Mouse (Mus musculus) forebrain, embryonic 12.5 days (tissue): Measurements from ENCODE around the gene Gm20388. TPM values are rescaled to one million over a fixed set of nuclear protein-coding genes. Genes with fewer than 3 reads are reported as not detected.

Experiments
- ATAC-seq: fragments of 200-750 bp; cut with Nextera tagmentation; 2 replicates; pipeline ENCODE4 v1.8.0; 2017; ENCODE audit warnings: moderate TSS enrichment; ENCODE audit not compliant: low FRiP score
- H3K27ac ChIP-seq: fragments of 300-500 bp; sonication (generic); 2 replicates; pipeline ENCODE4 v1.5.1; 2016; ENCODE audit warnings: mild to moderate bottlenecking
- H3K27me3 ChIP-seq: fragments of 300-500 bp; sonication (generic); 2 replicates; pipeline ENCODE4 v1.6.1; 2016; ENCODE audit warnings: mild to moderate bottlenecking
- H3K36me3 ChIP-seq: fragments of 300-500 bp; sonication (generic); replicated peaks from 2 replicates; pipeline ENCODE4 v1.6.1; 2016; ENCODE audit warnings: mild to moderate bottlenecking
- H3K4me1 ChIP-seq: fragments of 300-500 bp; sonication (generic); 2 replicates; pipeline ENCODE4 v1.6.1; 2016
- H3K4me2 ChIP-seq: fragments of 300-500 bp; sonication (generic); 2 replicates; pipeline ENCODE4 v1.6.1; 2016; ENCODE audit warnings: mild to moderate bottlenecking, moderate library complexity
- H3K4me3 ChIP-seq: fragments of 300-500 bp; sonication (generic); replicated peaks from 2 replicates; pipeline ENCODE4 v1.5.1; 2016; ENCODE audit warnings: mild to moderate bottlenecking
- H3K9ac ChIP-seq: fragments of 300-500 bp; sonication (generic); 2 replicates; pipeline ENCODE4 v1.6.1; 2016; ENCODE audit warnings: mild to moderate bottlenecking
- H3K9me3 ChIP-seq: fragments of 300-500 bp; sonication (generic); 2 replicates; pipeline ENCODE4 v1.6.1; 2016
- WGBS: fragments of 180-500 bp; shearing (Covaris S2); methylation state at CpG from one replicate; pipeline ENCODE4 v1.1.7; 2016; 5-methylcytosine and 5-hydroxymethylcytosine counted together
- polyA plus RNA-seq: library from polyadenylated mRNA; unstranded; fragments of >200 nt; fragmentation: Nextera tagmentation; extraction: Ambion mirVana; gene quantifications from 2 replicates; pipeline ENCODE4 v1.2.1, GENCODE M21; 2016

Gm20388 gene
- polyA plus RNA-seq, 1 experiment from 2014 or later = not detected

GRCm38 (mm10) chr8:122635878-122636802, 2725.5 kb downstream of the Gm20388 start:
- ATAC-seq = no peak
- Histone ChIP-seq H3K36me3 (peaks cover 31% of the 10 kb centered on the region), H3K4me1 (peaks cover 18% of the 10 kb centered on the region), H3K27me3 (peaks cover 10% of the 10 kb centered on the region; the same call in 1 of the 2 replicates), H3K4me3 (no peak overlapping the region), H3K9ac (no peak overlapping the region), H3K4me2 (no peak overlapping the region), H3K27ac (no peak overlapping the region), H3K9me3 (no peaks in the 10 kb centered on the region)
- 80% methylated on average over 14 of the region's 14 CpGs for WGBS

GRCm38 (mm10) chr8:122636803-122637175, 2726.1 kb downstream of the Gm20388 start:
- peaks cover 18% of the 10 kb centered on the region for H3K4me1 ChIP-seq
- no peak overlapping the region for H3K4me2 ChIP-seq
- H3K27ac ChIP-seq = no peak overlapping the region
- H3K4me3 ChIP-seq = no peak overlapping the region
- ATAC-seq = no peak
- no peak overlapping the region for H3K9ac ChIP-seq
- no peaks in the 10 kb centered on the region for H3K9me3 ChIP-seq
- WGBS = 79% methylated on average over 9 of the region's 9 CpGs
- H3K36me3 ChIP-seq = peaks cover 31% of the 10 kb centered on the region
- peaks cover 10% of the 10 kb centered on the region; the same call in 1 of the 2 replicates for H3K27me3 ChIP-seq

- Histone ChIP-seq H3K4me2 (no peak overlapping the region), H3K36me3 (peaks cover 31% of the 10 kb centered on the region), H3K9ac (no peak overlapping the region), H3K27me3 (peaks cover 13% of the 10 kb centered on the region; the same call in 1 of the 2 replicates), H3K4me1 (peaks cover 18% of the 10 kb centered on the region), H3K9me3 (no peaks in the 10 kb centered on the region), H3K27ac (no peak overlapping the region), H3K4me3 (no peak overlapping the region)
- ATAC-seq = no peak
- WGBS = 89% methylated on average over 9 of the region's 9 CpGs
Measured at GRCm38 (mm10) chr8:122637230-122637629, 2726.6 kb downstream of the Gm20388 start.

- WGBS = 86% methylated on average over 16 of the region's 16 CpGs
- no peak overlapping the region for H3K4me3 ChIP-seq
- H3K27ac ChIP-seq = no peak overlapping the region
- H3K9ac ChIP-seq = no peak overlapping the region
- peaks cover 26% of the 10 kb centered on the region for H3K36me3 ChIP-seq
- no peaks in the 10 kb centered on the region for H3K9me3 ChIP-seq
- H3K27me3 ChIP-seq = peaks cover 9% of the 10 kb centered on the region; the same call in 1 of the 2 replicates
- H3K4me1 ChIP-seq = peaks cover 18% of the 10 kb centered on the region
- ATAC-seq = no peak
- H3K4me2 ChIP-seq = no peak overlapping the region
Measured at GRCm38 (mm10) chr8:122638601-122639000, 2728.0 kb downstream of the Gm20388 start.

GRCm38 (mm10) chr8:122639521-122640248, 2729.0 kb downstream of the Gm20388 start:
- peak overlapping the region; percentile 25; the same call in 1 of the 2 replicates for H3K27ac ChIP-seq
- H3K9me3 ChIP-seq = no peaks in the 10 kb centered on the region
- 56% methylated on average over 16 of the region's 16 CpGs for WGBS
- peaks cover 18% of the 10 kb centered on the region for H3K36me3 ChIP-seq
- peak; percentile 43; the same call in 1 of the 2 replicates for ATAC-seq
- peaks cover 9% of the 10 kb centered on the region; the same call in 1 of the 2 replicates for H3K27me3 ChIP-seq
- H3K9ac ChIP-seq = no peak overlapping the region
- no peak overlapping the region for H3K4me3 ChIP-seq
- no peak overlapping the region for H3K4me2 ChIP-seq
- peaks cover 18% of the 10 kb centered on the region for H3K4me1 ChIP-seq

- no peak overlapping the region for H3K4me2 ChIP-seq
- 90% methylated on average over 4 of the region's 4 CpGs for WGBS
- no peak for ATAC-seq
- no peak overlapping the region for H3K9ac ChIP-seq
- H3K4me1 ChIP-seq = peaks cover 18% of the 10 kb centered on the region
- no peak overlapping the region for H3K27ac ChIP-seq
- peaks cover 9% of the 10 kb centered on the region; the same call in 1 of the 2 replicates for H3K27me3 ChIP-seq
- no peaks in the 10 kb centered on the region for H3K9me3 ChIP-seq
- no peak overlapping the region for H3K4me3 ChIP-seq
- peaks cover 9% of the 10 kb centered on the region for H3K36me3 ChIP-seq
Measured at GRCm38 (mm10) chr8:122640825-122641224, 2730.2 kb downstream of the Gm20388 start.

- WGBS = 92% methylated on average over 15 of the region's 15 CpGs
- Histone ChIP-seq H3K4me1 (peaks cover 18% of the 10 kb centered on the region), H3K4me3 (no peak overlapping the region), H3K4me2 (no peak overlapping the region), H3K27me3 (peaks cover 12% of the 10 kb centered on the region; the same call in 1 of the 2 replicates), H3K9me3 (no peaks in the 10 kb centered on the region), H3K27ac (no peak overlapping the region), H3K36me3 (peaks cover 9% of the 10 kb centered on the region), H3K9ac (no peak overlapping the region)
- no peak for ATAC-seq
Measured at GRCm38 (mm10) chr8:122641406-122641805, 2730.8 kb downstream of the Gm20388 start.

GRCm38 (mm10) chr8:122642071-122642470, 2731.4 kb downstream of the Gm20388 start:
- peaks cover 18% of the 10 kb centered on the region for H3K4me1 ChIP-seq

GRCm38 (mm10) chr8:122644175-122644954, 2733.7 kb downstream of the Gm20388 start:
- ATAC-seq = no peak
- Histone ChIP-seq H3K4me2 (no peak overlapping the region), H3K4me3 (no peak overlapping the region), H3K4me1 (peaks cover 9% of the 10 kb centered on the region), H3K27ac (no peak overlapping the region), H3K9me3 (no peaks in the 10 kb centered on the region), H3K27me3 (peaks cover 8% of the 10 kb centered on the region; the same call in 1 of the 2 replicates), H3K36me3 (peaks cover 19% of the 10 kb centered on the region), H3K9ac (no peak overlapping the region)
- 80% methylated on average over 6 of the region's 6 CpGs for WGBS

More at GRCm38 (mm10) chr8:122642071-122642470, 2731.4 kb downstream of the Gm20388 start:
- no peak overlapping the region for H3K4me2 ChIP-seq
- no peaks in the 10 kb centered on the region for H3K9me3 ChIP-seq
- 83% methylated on average over 9 of the region's 9 CpGs for WGBS
- no peak overlapping the region for H3K27ac ChIP-seq
- H3K27me3 ChIP-seq = peaks cover 12% of the 10 kb centered on the region; the same call in 1 of the 2 replicates
- no peak overlapping the region for H3K9ac ChIP-seq
- no peak for ATAC-seq
- H3K4me3 ChIP-seq = no peak overlapping the region
- H3K36me3 ChIP-seq = peaks cover 14% of the 10 kb centered on the region

GRCm38 (mm10) chr8:122646337-122646736, 2735.7 kb downstream of the Gm20388 start:
- H3K36me3 ChIP-seq = peaks cover 23% of the 10 kb centered on the region
- no peak overlapping the region for H3K9ac ChIP-seq
- WGBS = 89% methylated on average over 16 of the region's 16 CpGs
- no peak overlapping the region for H3K27ac ChIP-seq
- no peak overlapping the region for H3K4me3 ChIP-seq
- no peak for ATAC-seq
- 0 out of 2 replicates have a peak, but pooled peaks cover 6% of the 10 kb centered on the region for H3K27me3 ChIP-seq
- H3K9me3 ChIP-seq = no peaks in the 10 kb centered on the region
- H3K4me2 ChIP-seq = no peak overlapping the region
- H3K4me1 ChIP-seq = peaks cover 8% of the 10 kb centered on the region

- peaks cover 24% of the 10 kb centered on the region for H3K4me1 ChIP-seq
- H3K27ac ChIP-seq = no peak overlapping the region
- ATAC-seq = no peak
- no peaks in the 10 kb centered on the region for H3K9me3 ChIP-seq
- 0 out of 2 replicates have a peak, but pooled peaks cover 3% of the 10 kb centered on the region for H3K27me3 ChIP-seq
- no peak overlapping the region for H3K4me2 ChIP-seq
- no peak overlapping the region for H3K4me3 ChIP-seq
- H3K9ac ChIP-seq = no peak overlapping the region
- peaks cover 19% of the 10 kb centered on the region for H3K36me3 ChIP-seq
- 78% methylated on average over 15 of the region's 15 CpGs for WGBS
Measured at GRCm38 (mm10) chr8:122648192-122648970, 2737.7 kb downstream of the Gm20388 start.
